Mouse (Mus musculus): ENCODE data around the gene Klhdc8b.

DNA sequence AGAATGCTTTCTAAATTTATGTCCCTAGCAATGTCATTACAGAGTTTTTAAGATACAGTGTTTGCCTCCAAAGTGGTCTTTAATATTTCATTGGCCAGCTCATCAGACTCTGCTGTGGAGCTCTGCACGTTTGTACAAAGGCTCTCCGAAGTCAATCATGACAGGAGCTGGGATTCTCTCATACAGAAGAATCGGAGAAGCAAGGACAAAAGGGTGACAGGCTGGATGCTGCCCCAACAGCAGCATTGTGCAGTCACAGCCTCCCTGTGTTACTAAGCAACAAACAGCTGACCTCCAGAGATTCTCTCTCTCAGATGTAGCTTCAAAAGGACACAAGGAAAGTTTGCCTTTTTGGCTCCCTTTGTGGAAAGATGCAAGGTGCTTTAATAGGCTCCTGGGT is 25.2 kb downstream of the Klhdc8b start, which contains the start of gene BC048562:
- TF ChIP-seq EP300 (optimal IDR thresholded peaks at IDR 0.05): no peak
- no peak for TF ChIP-seq CTCF (IDR thresholded peaks at IDR 0.05; ENCODE audit: low read depth)

Data from stomach, postnatal 0 days (tissue).